Mouse (Mus musculus) midbrain, embryonic 11.5 days (tissue): ENCODE results near the gene Pnma1. TPM values are rescaled to one million over a fixed set of nuclear protein-coding genes. Genes with fewer than 3 reads are reported as not detected.

Experiments
- ATAC-seq: fragments of 200-750 bp; cut with Nextera tagmentation; 2 replicates; pipeline ENCODE4 v1.8.0; 2017; ENCODE audit warnings: moderate TSS enrichment, moderate library complexity; ENCODE audit not compliant: low FRiP score
- DNase-seq: peaks from one replicate; pipeline ENCODE4 v3.0.0; 2015; ENCODE audit warnings: low spot score; ENCODE audit errors: missing footprints
- H3K27ac ChIP-seq: fragments of 300-500 bp; sonication (generic); 2 replicates; pipeline ENCODE4 v1.5.1; 2014; ENCODE audit warnings: low read depth, low read length
- H3K27me3 ChIP-seq: fragments of 300-500 bp; sonication (generic); 2 replicates; pipeline ENCODE4 v1.6.1; 2014; ENCODE audit warnings: mild to moderate bottlenecking, low read length, moderate library complexity, mixed read lengths; ENCODE audit not compliant: control insufficient read depth, insufficient read depth
- H3K36me3 ChIP-seq: fragments of 300-500 bp; sonication (generic); 2 replicates; pipeline ENCODE4 v1.6.1; 2014; ENCODE audit warnings: mild to moderate bottlenecking, low read length, moderate library complexity, mixed read lengths; ENCODE audit not compliant: control insufficient read depth, insufficient read depth
- H3K4me1 ChIP-seq: fragments of 300-500 bp; sonication (generic); 2 replicates; pipeline ENCODE4 v1.6.1; 2014; ENCODE audit warnings: low read length; ENCODE audit not compliant: control insufficient read depth, insufficient read depth
- H3K4me2 ChIP-seq: fragments of 300-500 bp; sonication (generic); 2 replicates; pipeline ENCODE4 v1.6.1; 2014; ENCODE audit warnings: mild to moderate bottlenecking, moderate library complexity
- H3K4me3 ChIP-seq: fragments of 300-500 bp; sonication (generic); 2 replicates; pipeline ENCODE4 v1.5.1; 2014; ENCODE audit warnings: low read depth, low read length
- H3K9ac ChIP-seq: fragments of 300-500 bp; sonication (generic); 2 replicates; pipeline ENCODE4 v1.6.1; 2014; ENCODE audit warnings: low read length
- H3K9me3 ChIP-seq: fragments of 300-500 bp; sonication (generic); 2 replicates; pipeline ENCODE4 v1.6.1; 2016; ENCODE audit warnings: low read length; ENCODE audit not compliant: control insufficient read depth
- WGBS: fragments of 180-500 bp; shearing (Covaris S2); extraction: QIAGEN DNeasy Blood & Tissue Kit; methylation state at CpG from one replicate; pipeline ENCODE4 v1.1.7; 2014; 5-methylcytosine and 5-hydroxymethylcytosine counted together
- polyA plus RNA-seq: library from polyadenylated mRNA; unstranded; fragments of >200 nt; fragmentation: Nextera tagmentation; extraction: Ambion mirVana; gene quantifications from 2 replicates; pipeline ENCODE4 v1.2.1, GENCODE M21; 2014

Gene Pnma1
- polyA plus RNA-seq, 1 experiment from 2014 or later, result 3.4 TPM

DNA sequence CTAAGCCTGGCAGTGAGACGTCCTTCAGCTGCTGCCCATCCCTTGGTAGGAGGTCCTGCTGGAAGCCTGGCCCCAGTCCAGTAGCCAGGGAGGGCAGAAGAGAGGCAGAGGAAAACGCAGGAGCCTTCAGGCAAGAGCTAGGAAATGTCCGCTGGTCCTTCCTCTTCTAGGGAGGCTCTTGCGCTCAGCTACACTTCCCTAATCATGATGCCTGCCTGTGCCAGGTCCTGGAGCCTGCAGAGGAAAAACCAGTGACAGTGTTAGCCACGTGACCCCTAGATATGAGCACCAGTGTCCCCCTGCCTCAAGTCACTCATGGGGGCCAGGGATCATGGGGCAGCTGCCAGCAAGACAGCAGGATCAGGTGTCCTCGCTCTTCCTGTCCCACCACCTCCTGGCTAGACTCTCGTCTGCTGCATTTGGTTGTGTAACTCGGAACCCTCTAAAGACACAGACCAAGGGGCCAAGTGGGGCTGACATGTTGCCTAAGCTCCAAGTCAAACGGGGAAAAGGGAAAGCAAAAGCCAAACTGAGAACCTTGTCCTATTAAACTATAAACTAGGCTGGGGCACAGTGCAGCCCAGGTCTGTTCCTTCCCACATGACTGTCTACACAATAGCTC, 26.0 kb upstream of the Pnma1 start:
- Histone ChIP-seq H3K4me1 (peaks cover 24% of the 10 kb centered on the region), H3K4me3 (no peak overlapping the region), H3K27me3 (no peaks in the 10 kb centered on the region), H3K9ac (no peak overlapping the region), H3K27ac (no peak overlapping the region), H3K4me2 (no peak overlapping the region), H3K9me3 (no peaks in the 10 kb centered on the region), H3K36me3 (peaks cover 3% of the 10 kb centered on the region; the same call in 1 of the 2 replicates)
- WGBS, result 87% methylated on average over 9 of the region's 9 CpGs
- ATAC-seq (no peak), DNase-seq (no peak)

DNA sequence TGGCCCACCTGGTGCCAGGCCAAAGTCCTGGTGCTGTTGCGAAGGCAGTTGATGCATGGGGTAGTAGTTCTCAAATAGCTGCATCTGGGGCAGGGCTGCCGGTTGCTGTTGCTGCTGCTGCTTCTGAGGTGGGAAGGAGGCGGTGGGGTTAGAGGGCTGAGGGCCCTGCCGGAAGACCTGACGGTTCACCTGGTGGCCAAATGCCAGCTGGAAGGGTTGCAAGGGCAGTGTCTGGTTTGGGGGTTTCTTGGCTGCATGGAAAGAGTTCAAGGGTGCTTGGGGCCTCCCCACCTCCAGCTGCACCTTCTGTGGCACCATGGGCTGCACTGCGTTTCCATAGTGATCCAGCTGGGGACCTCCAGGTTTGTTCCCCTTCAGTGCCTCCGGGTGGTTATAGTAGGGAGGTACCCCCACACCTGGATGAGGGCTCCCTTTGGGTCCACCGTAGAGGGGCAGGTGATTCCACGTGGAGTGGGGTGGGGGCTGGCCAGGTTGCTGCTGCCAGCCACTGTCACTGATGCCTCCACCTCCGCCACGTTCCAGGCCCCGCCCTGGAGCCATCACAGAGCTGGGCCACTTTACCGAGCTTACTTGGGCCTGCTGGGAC, 25.1 kb upstream of the Pnma1 start:
- H3K4me2 ChIP-seq, result no peak overlapping the region
- H3K9ac ChIP-seq, result no peak overlapping the region
- H3K4me1 ChIP-seq, result peaks cover 24% of the 10 kb centered on the region
- WGBS, result 96% methylated on average over 13 of the region's 13 CpGs
- H3K27ac ChIP-seq, result no peak overlapping the region
- H3K27me3 ChIP-seq, result no peaks in the 10 kb centered on the region
- ATAC-seq (no peak), DNase-seq (no peak)
- H3K36me3 ChIP-seq, result peaks cover 3% of the 10 kb centered on the region; the same call in 1 of the 2 replicates
- no peaks in the 10 kb centered on the region for H3K9me3 ChIP-seq
- H3K4me3 ChIP-seq, result no peak overlapping the region

DNA sequence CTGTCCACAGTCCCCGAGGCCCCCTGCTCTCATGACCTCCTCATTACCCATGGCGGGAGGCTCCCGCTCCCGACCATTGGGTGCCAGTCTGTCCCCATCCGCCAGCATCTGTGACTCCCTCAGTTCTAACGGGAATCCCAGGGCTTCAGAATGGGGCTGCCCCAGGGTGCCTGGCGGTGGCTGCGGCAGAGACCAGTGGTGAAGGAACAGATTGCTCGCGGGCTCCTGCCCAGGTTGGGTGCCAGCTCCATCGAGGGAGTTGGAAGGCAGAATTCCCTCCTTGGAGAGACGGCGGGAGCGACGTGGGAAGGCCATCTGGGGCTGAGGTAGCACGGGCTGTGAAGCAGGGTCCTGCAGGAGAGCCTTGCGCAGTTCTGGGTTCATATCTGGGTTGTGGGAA, 24.6 kb upstream of the Pnma1 start:
- Histone ChIP-seq H3K27ac (no peak overlapping the region), H3K4me1 (peaks cover 24% of the 10 kb centered on the region), H3K36me3 (peaks cover 3% of the 10 kb centered on the region; the same call in 1 of the 2 replicates), H3K9ac (no peak overlapping the region), H3K9me3 (no peaks in the 10 kb centered on the region), H3K27me3 (no peaks in the 10 kb centered on the region), H3K4me2 (no peak overlapping the region), H3K4me3 (no peak overlapping the region)
- no peak for ATAC-seq
- DNase-seq, result no peak
- WGBS, result 90% methylated on average over 17 of the region's 17 CpGs

DNA sequence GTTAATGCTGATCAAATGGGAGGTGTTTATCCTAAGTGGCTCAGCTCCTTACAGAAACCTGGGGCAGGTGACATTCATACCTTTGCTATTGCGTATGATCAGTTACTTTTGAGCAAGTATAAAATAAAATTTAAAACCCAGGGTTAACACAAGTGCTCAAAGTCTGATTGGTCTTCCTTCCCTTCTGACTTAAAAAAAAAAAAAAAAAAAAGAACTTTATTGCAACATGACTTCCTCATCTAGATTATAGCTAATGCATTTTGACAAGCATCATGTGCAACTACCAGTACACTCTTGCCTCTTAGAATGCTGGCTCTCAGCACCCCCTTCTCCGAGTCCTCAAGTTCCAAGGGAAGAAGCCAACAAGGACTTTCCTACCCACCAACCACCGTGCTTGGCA, 23.9 kb upstream of the Pnma1 start:
- ATAC-seq (no peak), DNase-seq (no peak)
- Histone ChIP-seq H3K27me3 (no peaks in the 10 kb centered on the region), H3K4me1 (peaks cover 18% of the 10 kb centered on the region), H3K27ac (no peak overlapping the region), H3K9ac (no peak overlapping the region), H3K4me3 (no peak overlapping the region), H3K4me2 (no peak overlapping the region), H3K9me3 (no peaks in the 10 kb centered on the region), H3K36me3 (peaks cover 3% of the 10 kb centered on the region; the same call in 1 of the 2 replicates)
- 95% methylated on average over 3 of the region's 3 CpGs for WGBS

DNA sequence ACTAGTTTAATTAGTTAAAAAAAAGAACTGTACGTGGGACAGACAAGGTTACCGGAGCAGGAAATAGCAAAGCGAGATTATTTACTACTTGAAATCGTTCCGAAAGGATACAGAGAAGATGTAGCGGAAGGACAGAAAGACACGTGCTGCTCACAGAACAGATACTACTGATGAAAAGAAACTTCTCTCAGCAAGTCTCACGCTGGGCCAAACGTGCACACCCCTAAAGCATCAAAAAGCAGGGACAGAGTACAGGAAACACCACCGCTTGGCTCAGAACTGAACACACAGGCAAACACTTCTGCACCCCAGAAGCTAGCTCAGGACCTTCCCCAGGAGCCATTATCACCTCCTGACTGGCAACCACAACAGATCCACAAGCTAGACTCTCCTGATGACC, 22.3 kb upstream of the Pnma1 start:
- no peak for ATAC-seq
- WGBS, result 95% methylated on average over 10 of the region's 10 CpGs
- DNase-seq, result no peak
- H3K27ac ChIP-seq, result no peak overlapping the region
- H3K36me3 ChIP-seq, result peaks cover 3% of the 10 kb centered on the region; the same call in 1 of the 2 replicates
- no peak overlapping the region for H3K9ac ChIP-seq
- H3K4me1 ChIP-seq, result peaks cover 6% of the 10 kb centered on the region
- no peak overlapping the region for H3K4me2 ChIP-seq
- H3K9me3 ChIP-seq, result no peaks in the 10 kb centered on the region
- H3K4me3 ChIP-seq, result no peak overlapping the region
- H3K27me3 ChIP-seq, result no peaks in the 10 kb centered on the region

DNA sequence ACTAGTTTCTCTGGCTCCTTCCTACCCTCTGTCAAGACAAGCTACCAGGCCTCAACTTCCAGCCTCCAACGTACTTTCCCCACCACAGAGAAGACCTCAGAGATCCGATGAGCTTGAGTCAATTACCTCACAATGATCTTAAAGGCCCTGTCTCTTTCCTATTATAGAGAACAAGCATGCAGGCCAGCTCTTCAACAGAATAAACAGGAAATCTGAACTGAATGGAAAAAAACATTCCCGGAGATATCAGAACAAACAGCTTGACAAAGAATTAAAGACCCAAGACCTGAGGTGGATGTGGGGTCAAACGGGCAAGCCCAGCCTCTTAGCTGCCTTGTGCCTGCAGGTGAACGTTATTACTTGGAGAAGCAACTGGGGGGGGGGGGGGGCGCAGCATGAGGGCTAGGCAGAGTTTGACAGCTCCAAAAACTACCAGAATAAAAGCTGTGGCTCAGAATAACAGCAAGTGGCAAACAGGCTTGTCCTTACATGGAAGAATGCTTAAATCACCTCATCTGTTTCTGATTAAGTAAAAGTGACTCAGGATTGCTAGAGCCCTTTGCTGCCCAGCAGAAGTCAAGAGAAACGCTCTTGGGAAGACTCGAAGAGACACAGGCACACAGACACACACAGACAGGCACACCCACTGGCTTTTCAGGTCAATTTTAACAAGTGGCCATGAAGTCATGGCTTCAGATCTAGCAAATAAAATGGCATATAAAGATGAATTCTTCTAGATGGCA, 17.5 kb upstream of the Pnma1 start:
- DNase-seq, result no peak
- Histone ChIP-seq H3K4me3 (no peak overlapping the region), H3K27ac (no peak overlapping the region), H3K9ac (no peak overlapping the region), H3K4me2 (no peak overlapping the region), H3K27me3 (no peaks in the 10 kb centered on the region), H3K9me3 (no peaks in the 10 kb centered on the region), H3K36me3 (no peaks in the 10 kb centered on the region), H3K4me1 (peaks cover 3% of the 10 kb centered on the region; the same call in 1 of the 2 replicates)
- WGBS, result 85% methylated on average over 8 of the region's 8 CpGs
- ATAC-seq, result no peak

DNA sequence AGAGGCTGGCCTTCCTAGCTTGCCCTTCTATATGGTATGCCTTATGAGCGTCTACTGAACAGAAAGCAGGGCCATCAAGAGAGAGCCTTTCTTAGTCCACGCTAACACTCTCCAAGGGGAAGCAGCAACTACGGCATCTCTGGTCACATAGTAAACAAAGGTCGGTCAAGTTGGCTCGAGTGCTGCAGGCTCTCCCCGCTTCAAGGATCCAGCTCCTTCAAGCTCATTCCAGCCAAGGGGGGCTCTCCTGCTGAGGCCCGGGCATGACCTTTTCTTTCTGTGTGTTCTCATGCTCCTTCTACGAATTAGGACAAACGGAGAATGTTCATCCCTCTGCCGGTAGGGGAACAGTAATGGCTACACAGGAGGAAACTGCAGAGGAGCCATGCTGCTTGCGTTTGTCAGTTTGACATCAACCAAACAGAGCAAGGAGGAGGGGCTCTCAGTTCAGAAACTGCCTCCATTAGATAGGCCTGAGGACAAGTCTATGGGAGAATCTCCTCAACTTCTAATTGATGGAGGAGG, 15.4 kb upstream of the Pnma1 start:
- Histone ChIP-seq H3K4me1 (peaks cover 3% of the 10 kb centered on the region; the same call in 1 of the 2 replicates), H3K9ac (no peak overlapping the region), H3K9me3 (no peaks in the 10 kb centered on the region), H3K36me3 (peaks cover 1% of the 10 kb centered on the region; the same call in 1 of the 2 replicates), H3K27me3 (no peaks in the 10 kb centered on the region), H3K4me2 (no peak overlapping the region), H3K27ac (no peak overlapping the region), H3K4me3 (no peak overlapping the region)
- DNase-seq (no peak), ATAC-seq (no peak)
- 81% methylated on average over 11 of the region's 11 CpGs for WGBS

DNA sequence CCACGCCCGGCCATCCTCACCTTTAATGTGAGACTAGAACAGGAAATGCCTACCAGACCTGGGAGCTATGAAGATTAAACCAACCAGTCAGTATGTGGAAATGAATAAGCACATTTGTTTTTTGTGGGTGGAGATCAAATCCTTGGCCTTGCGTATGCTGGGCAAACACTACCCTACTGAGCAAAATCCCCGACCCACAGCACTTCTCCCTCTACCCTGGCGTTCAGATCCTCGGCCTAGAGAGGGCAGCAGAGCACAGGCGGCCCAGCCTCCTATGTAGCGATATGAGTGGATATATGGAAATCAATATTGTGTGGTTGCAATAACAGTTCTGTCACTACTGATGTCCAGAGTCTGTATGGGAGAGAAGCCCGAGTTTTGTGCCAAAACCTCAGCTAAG, 14.8 kb upstream of the Pnma1 start:
- H3K4me1 ChIP-seq, result peaks cover 3% of the 10 kb centered on the region; the same call in 1 of the 2 replicates
- no peaks in the 10 kb centered on the region for H3K9me3 ChIP-seq
- H3K4me3 ChIP-seq, result no peak overlapping the region
- H3K27me3 ChIP-seq, result no peaks in the 10 kb centered on the region
- 92% methylated on average over 9 of the region's 9 CpGs for WGBS
- peaks cover 3% of the 10 kb centered on the region; the same call in 1 of the 2 replicates for H3K36me3 ChIP-seq
- ATAC-seq (no peak), DNase-seq (no peak)
- no peak overlapping the region for H3K4me2 ChIP-seq
- H3K27ac ChIP-seq, result no peak overlapping the region
- no peak overlapping the region for H3K9ac ChIP-seq
